Mouse (Mus musculus): ENCODE measurements around the gene Mpp5.

The Mpp5 gene

GRCm38 (mm10) chr12:78748557-78749377, at the start of gene Mpp5:
TSS of gene Mpp5 (plus strand) at chr12:78748907.
- peak; percentile 92 to 93 for DNase-seq

- DNase-seq = no peak
Observed at GRCm38 (mm10) chr12:78717783-78718182, 30.9 kb upstream of the Mpp5 start.

DNA sequence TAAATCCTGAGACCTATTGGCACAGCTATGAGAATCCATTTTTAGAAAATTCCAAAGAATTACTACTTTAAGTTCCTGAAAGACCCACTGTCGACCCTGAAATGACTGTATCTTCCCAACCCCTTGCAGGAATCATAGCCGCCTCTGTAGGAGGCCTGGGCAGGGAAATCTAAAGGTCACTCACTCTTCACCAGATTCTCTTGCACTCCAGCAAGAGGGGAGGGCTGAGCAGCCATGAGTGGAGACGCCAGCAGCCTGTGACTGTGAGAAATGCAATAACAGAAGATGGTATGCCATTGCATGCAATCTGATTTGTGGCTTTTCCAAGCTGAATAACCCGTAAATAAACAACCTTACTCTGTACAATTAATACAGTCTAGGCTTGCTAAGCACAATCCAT, 21.0 kb upstream of the Mpp5 start:
- DNase-seq = no peak

- no peak for DNase-seq
Observed at GRCm38 (mm10) chr12:78739633-78740032, 9.1 kb upstream of the Mpp5 start.

- DNase-seq = no peak
Observed at GRCm38 (mm10) chr12:78740289-78740688, 8.4 kb upstream of the Mpp5 start.

- DNase-seq = no peak
Observed at GRCm38 (mm10) chr12:78746226-78746625, 2.5 kb upstream of the Mpp5 start.

GRCm38 (mm10) chr12:78747406-78747805, 1.3 kb upstream of the Mpp5 start:
- no peak for DNase-seq

DNA sequence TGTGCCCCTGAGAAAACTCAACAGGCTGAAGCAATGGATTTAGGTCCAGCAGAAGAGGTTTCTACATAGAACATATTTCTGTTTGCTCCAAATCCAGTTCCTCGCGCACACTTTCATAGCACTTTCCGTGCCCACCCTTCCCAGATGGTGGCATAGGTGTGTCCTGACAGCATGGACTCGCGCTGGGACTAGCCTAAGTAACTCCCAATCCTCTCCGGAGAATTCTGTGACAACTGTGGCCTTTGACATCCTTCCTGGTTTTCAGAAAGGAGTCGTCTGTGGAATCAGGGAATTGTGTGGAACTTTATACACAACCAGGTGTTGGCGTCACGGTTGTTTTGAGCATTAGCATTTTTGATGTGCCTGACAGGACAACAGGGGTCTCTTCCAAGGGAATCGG, 594 bp upstream of the Mpp5 start:
- no peak for DNase-seq

DNA sequence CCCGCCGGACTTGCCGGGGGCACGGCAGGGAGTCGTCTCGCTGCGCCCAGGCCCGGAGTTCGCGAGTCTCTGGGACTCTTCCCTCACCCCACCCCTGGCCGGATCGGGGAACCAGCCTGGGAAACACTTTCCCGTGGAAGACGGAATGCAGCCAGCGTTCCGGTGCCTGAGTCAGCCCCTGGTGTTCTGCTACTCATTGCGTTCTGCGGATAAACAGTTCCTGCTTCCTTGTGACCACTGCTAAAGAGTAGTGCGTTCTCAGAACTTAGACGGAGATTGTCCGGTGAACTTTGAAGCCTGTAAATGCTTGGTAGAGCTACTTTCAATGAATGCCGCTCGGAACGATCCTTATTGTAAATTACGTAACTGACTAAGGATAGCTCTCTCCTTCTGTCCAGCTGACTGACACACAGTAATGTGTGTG, 683 bp downstream of the Mpp5 start:
- peak; percentile 32 to 45 for DNase-seq

- no peak for DNase-seq
Observed at GRCm38 (mm10) chr12:78761979-78762378, 13.3 kb downstream of the Mpp5 start.

DNA sequence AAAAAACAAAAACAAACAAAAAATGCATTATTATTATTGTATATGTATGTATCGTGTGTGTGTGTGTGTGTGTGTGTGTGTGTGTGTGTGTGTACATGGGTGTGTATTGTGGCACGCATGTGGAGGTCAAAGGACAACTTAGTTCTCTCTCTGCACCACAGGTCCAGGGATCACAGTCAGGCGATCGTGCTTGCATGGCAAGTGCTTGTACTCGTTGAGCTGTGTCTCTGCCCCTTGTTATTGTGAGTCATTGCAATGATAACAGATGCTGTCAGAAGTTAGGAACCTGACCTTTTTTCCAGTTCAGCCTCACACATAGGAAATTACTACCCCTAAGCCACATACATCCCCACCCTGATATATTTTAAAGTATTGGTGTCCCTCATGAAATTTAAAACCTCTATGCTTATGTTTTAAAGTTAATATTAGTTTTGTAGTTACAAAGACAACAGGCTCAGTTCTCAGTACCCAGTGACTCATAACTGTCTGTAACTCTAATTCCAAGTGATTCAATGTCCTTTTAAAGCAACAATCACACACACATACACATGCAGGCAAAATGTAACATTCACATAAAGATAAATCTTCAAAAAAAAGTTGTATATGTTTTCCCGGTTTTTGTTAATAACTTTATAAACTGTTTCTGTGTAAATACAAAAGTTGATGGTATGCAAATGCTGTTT, 20.5 kb downstream of the Mpp5 start:
- DNase-seq = no peak

DNA sequence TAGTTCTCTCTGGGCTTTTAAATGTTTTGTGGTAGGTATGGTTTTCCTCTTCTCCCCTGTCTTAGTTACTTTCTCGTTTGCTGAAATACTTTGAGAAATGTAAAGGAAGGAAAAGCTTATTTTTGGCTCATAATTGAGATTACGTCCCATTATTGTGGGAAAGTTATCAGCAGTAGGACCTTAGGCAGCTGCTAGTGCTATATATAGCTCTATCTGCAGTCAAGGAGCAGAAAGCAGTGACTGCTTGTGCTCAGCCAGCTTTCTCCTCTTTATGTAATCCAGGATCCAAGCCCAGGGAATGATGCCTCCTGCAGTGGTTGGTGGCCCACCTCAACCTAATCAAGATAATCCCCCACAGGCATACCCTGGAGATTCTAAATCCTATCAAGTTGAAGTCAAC, 24.5 kb downstream of the Mpp5 start:
- no peak for DNase-seq

DNA sequence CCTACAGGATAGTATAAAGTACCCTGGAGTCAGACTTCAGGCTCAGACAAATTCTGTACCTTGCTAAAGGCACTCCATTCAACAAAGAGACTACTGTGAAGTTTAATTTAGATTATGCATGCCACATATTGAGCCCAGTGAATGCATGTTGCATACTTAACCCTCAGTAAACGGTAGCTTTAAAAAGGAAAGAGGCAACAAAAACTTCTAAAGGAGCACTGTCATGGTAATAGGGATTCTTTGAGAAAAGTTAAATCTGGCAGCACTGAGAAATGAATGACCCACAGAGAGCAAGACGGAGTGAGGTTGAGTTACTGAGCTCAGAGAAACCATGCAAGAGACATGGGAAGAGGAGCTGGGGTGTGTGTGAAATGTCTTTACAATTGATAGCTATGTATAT, 29.2 kb downstream of the Mpp5 start:
- no peak for DNase-seq

DNA sequence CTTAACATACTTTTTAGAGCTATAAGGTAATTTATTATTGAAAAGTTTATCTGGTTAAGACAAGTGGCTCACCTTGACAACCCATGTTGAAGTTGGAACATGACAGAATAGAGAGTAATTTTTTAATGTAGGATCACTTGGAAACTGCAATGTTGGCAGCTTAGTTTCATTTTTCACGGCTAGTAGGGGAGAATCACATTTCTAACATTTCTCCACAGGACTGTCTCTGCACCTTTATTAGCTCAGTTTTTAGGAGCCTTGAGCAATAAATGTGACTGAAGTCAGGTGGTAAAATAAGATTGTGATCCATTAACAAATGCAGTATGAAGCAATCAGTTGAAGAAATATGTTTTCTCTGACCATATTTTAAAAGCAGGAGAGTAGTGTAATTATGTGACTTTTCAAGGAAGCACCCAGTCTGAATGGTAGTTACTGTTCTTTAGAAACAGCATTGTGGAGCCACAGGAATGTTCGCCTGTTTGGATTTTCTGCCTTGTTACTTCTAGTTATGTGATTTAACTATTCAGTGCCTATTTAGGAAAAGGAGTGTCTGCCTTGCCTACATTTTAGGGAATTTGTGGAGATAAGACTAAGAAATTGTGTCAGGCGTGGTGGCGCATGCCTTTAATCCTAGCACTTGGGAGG, 29.8 kb downstream of the Mpp5 start:
- no peak for DNase-seq

DNA sequence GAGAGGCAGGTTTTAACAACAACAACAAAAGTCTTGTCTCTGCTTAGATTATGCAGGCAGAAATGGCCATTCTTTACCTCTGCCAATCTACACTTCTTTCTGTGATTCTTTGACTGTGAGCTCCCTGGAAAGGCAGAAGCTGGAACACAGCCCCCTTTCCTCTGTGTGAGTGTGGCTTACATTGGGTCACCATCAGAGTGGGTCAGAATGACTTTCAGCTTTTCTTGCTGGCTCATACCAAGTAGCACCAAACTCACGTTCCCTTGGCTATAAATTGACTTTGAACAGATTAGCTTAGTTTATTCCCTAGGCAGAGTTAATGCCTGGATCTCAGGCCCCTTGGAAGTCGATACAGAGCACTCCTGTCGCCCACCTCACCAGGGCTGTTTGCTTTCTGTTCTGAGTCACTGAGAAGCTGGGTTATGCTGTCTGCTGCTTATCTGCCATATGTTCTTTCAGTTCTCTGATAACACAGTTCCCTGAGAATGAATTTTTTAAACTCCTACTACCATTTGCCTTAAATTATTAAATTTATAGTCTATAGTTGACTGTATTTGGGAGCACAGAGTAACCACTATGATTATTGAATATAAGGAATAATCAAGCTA, 39.7 kb downstream of the Mpp5 start:
- no peak for DNase-seq

GRCm38 (mm10) chr12:78790791-78791190, 42.1 kb downstream of the Mpp5 start:
- DNase-seq = no peak

- DNase-seq = no peak
Observed at GRCm38 (mm10) chr12:78794236-78794635, 45.5 kb downstream of the Mpp5 start.

- DNase-seq = no peak
Observed at GRCm38 (mm10) chr12:78800036-78800435, 51.3 kb downstream of the Mpp5 start.

DNA sequence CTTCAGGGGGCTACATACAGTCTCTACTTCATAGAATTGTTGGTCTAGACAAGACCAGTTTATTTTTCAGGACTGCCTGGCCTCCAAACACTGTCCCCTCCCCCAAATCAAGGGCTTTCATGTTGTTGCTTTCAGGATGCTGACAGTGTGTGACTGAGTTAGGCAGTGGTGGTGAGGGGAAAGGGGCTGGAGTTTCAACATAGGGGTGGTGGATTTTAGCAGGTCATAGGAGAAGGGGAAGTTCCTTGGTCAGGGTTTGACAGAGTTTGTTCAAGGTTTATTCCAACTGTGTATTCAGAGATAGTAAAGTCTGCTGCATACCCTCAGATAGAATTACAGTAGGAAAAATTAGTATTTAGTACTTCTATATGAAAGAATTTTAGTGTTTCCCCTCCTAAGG, 53.1 kb downstream of the Mpp5 start:
- DNase-seq = no peak

GRCm38 (mm10) chr12:78814437-78814836, 65.7 kb downstream of the Mpp5 start:
- no peak for DNase-seq

- DNase-seq = no peak
Observed at GRCm38 (mm10) chr12:78834496-78834895, 85.8 kb downstream of the Mpp5 start.

- no peak for DNase-seq
Observed at GRCm38 (mm10) chr12:78839906-78840305, 91.2 kb downstream of the Mpp5 start.

GRCm38 (mm10) chr12:78842429-78842828, 93.7 kb downstream of the Mpp5 start:
- DNase-seq = no peak
